Mouse (Mus musculus): ENCODE data around the gene Pkm. TPM values are rescaled to one million over a fixed set of nuclear protein-coding genes. Genes with fewer than 3 reads are reported as not detected.

The Pkm gene
- polyA plus RNA-seq, 1 experiment from 2014 or later, result 647 TPM

- Histone ChIP-seq H3K36me3 (ENCODE audit: insufficient read depth, low read length) (peaks cover 78% of the 10 kb centered on the region), H3K9me3 (replicated peaks; ENCODE audit: low read length) (no peaks in the 10 kb centered on the region), H3K4me2 (ENCODE audit: low read length) (no peak overlapping the region), H3K9ac (ENCODE audit: low read depth, low read length) (no peak overlapping the region), H3K4me3 (replicated peaks; ENCODE audit: low read depth, low read length) (no peak overlapping the region), H3K4me1 (replicated peaks; ENCODE audit: insufficient read depth, low read length) (0 out of 2 replicates have a peak, but pooled peaks cover 2% of the 10 kb centered on the region), H3K27me3 (ENCODE audit: insufficient read depth, low read length) (no peaks in the 10 kb centered on the region), H3K27ac (no peak overlapping the region)
- 79% methylated on average over 4 of the region's 4 CpGs for WGBS
- ATAC-seq (replicated peaks; ENCODE audit: low FRiP score, low read depth) (no peak), DNase-seq (ENCODE audit: low spot score) (peak; percentile 42)
- peak; percentile 55 for TF ChIP-seq CTCF (IDR thresholded peaks at IDR 0.05; ENCODE audit: low read depth)
These were observed 13.0 kb downstream of the Pkm start for GRCm38 (mm10) chr9:59669172-59669571.

GRCm38 (mm10) chr9:59672195-59672894 lies 16.2 kb downstream of the Pkm start:
- no peaks in the 10 kb centered on the region for H3K9me3 ChIP-seq (replicated peaks; ENCODE audit: low read length)
- H3K4me1 ChIP-seq (replicated peaks; ENCODE audit: insufficient read depth, low read length), result no peaks in the 10 kb centered on the region
- peaks cover 83% of the 10 kb centered on the region for H3K36me3 ChIP-seq (ENCODE audit: insufficient read depth, low read length)
- ATAC-seq (replicated peaks; ENCODE audit: low FRiP score, low read depth), result no peak
- no peak overlapping the region for H3K9ac ChIP-seq (ENCODE audit: low read depth, low read length)
- no peak for TF ChIP-seq CTCF (IDR thresholded peaks at IDR 0.05; ENCODE audit: low read depth)
- no peak for DNase-seq (ENCODE audit: low spot score)
- H3K27me3 ChIP-seq (ENCODE audit: insufficient read depth, low read length), result no peaks in the 10 kb centered on the region
- no peak overlapping the region for H3K27ac ChIP-seq
- no peak overlapping the region for H3K4me3 ChIP-seq (replicated peaks; ENCODE audit: low read depth, low read length)
- H3K4me2 ChIP-seq (ENCODE audit: low read length), result no peak overlapping the region
- 90% methylated on average over 12 of the region's 12 CpGs for WGBS

GRCm38 (mm10) chr9:59673427-59673826 lies 17.3 kb downstream of the Pkm start:
- Histone ChIP-seq H3K27ac (no peak overlapping the region), H3K4me3 (replicated peaks; ENCODE audit: low read depth, low read length) (no peak overlapping the region), H3K27me3 (ENCODE audit: insufficient read depth, low read length) (no peaks in the 10 kb centered on the region), H3K36me3 (ENCODE audit: insufficient read depth, low read length) (peaks cover 80% of the 10 kb centered on the region), H3K9me3 (replicated peaks; ENCODE audit: low read length) (no peaks in the 10 kb centered on the region), H3K4me2 (ENCODE audit: low read length) (no peak overlapping the region), H3K9ac (ENCODE audit: low read depth, low read length) (no peak overlapping the region), H3K4me1 (replicated peaks; ENCODE audit: insufficient read depth, low read length) (no peaks in the 10 kb centered on the region)
- 40% methylated on average over 2 of the region's 2 CpGs for WGBS
- no peak for TF ChIP-seq CTCF (IDR thresholded peaks at IDR 0.05; ENCODE audit: low read depth)
- ATAC-seq (replicated peaks; ENCODE audit: low FRiP score, low read depth) (no peak), DNase-seq (ENCODE audit: low spot score) (no peak)

- ATAC-seq (replicated peaks; ENCODE audit: low FRiP score, low read depth), result no peak
- 89% methylated on average over 14 of the region's 14 CpGs for WGBS
- H3K36me3 ChIP-seq (ENCODE audit: insufficient read depth, low read length), result peaks cover 71% of the 10 kb centered on the region
- H3K4me3 ChIP-seq (replicated peaks; ENCODE audit: low read depth, low read length), result no peak overlapping the region
- H3K27me3 ChIP-seq (ENCODE audit: insufficient read depth, low read length), result no peaks in the 10 kb centered on the region
- no peaks in the 10 kb centered on the region for H3K9me3 ChIP-seq (replicated peaks; ENCODE audit: low read length)
- H3K4me1 ChIP-seq (replicated peaks; ENCODE audit: insufficient read depth, low read length), result no peaks in the 10 kb centered on the region; the same call in 1 of the 2 replicates
- TF ChIP-seq CTCF (IDR thresholded peaks at IDR 0.05; ENCODE audit: low read depth), result no peak
- H3K27ac ChIP-seq, result no peak overlapping the region
- no peak overlapping the region for H3K9ac ChIP-seq (ENCODE audit: low read depth, low read length)
- no peak for DNase-seq (ENCODE audit: low spot score)
- H3K4me2 ChIP-seq (ENCODE audit: low read length), result no peak overlapping the region
These were observed 19.4 kb downstream of the Pkm start for GRCm38 (mm10) chr9:59675598-59675997.

GRCm38 (mm10) chr9:59678313-59678712 lies 22.1 kb downstream of the Pkm start:
- 15% methylated on average over 1 of the region's 1 CpGs for WGBS
- TF ChIP-seq CTCF (IDR thresholded peaks at IDR 0.05; ENCODE audit: low read depth), result peak; percentile 85
- H3K9me3 ChIP-seq (replicated peaks; ENCODE audit: low read length), result no peaks in the 10 kb centered on the region
- no peaks in the 10 kb centered on the region; the same call in 1 of the 2 replicates for H3K4me1 ChIP-seq (replicated peaks; ENCODE audit: insufficient read depth, low read length)
- H3K9ac ChIP-seq (ENCODE audit: low read depth, low read length), result no peak overlapping the region
- H3K27me3 ChIP-seq (ENCODE audit: insufficient read depth, low read length), result no peaks in the 10 kb centered on the region
- ATAC-seq (replicated peaks; ENCODE audit: low FRiP score, low read depth), result 0 out of 2 replicates have a peak, but pooled peaks have one; percentile 29
- peak; percentile 84 for DNase-seq (ENCODE audit: low spot score)
- H3K27ac ChIP-seq, result no peak overlapping the region
- peaks cover 45% of the 10 kb centered on the region for H3K36me3 ChIP-seq (ENCODE audit: insufficient read depth, low read length)
- no peak overlapping the region for H3K4me2 ChIP-seq (ENCODE audit: low read length)
- H3K4me3 ChIP-seq (replicated peaks; ENCODE audit: low read depth, low read length), result no peak overlapping the region

GRCm38 (mm10) chr9:59679678-59680533 lies 23.7 kb downstream of the Pkm start, which contains the start of gene Gramd2:
Gene Gramd2, plus strand, starts transcription at chr9:59680144.
- no peaks in the 10 kb centered on the region for H3K27me3 ChIP-seq (ENCODE audit: insufficient read depth, low read length)
- H3K27ac ChIP-seq, result no peak within 1 kb of the TSS
- DNase-seq (ENCODE audit: low spot score), result peak; percentile 88
- 0 out of 2 replicates have a peak within 1 kb of the TSS, but pooled peaks have one; percentile 37 for H3K9ac ChIP-seq (ENCODE audit: low read depth, low read length)
- H3K36me3 ChIP-seq (ENCODE audit: insufficient read depth, low read length), result peaks cover 33% of the 10 kb centered on the region
- peak; percentile 95 for ATAC-seq (replicated peaks; ENCODE audit: low FRiP score, low read depth)
- H3K4me1 ChIP-seq (replicated peaks; ENCODE audit: insufficient read depth, low read length), result no peaks in the 10 kb centered on the region; the same call in 1 of the 2 replicates
- no peaks in the 10 kb centered on the region for H3K9me3 ChIP-seq (replicated peaks; ENCODE audit: low read length)
- peak within 1 kb of the TSS; percentile 91 for H3K4me2 ChIP-seq (ENCODE audit: low read length)
- no peak for TF ChIP-seq CTCF (IDR thresholded peaks at IDR 0.05; ENCODE audit: low read depth)
- H3K4me3 ChIP-seq (replicated peaks; ENCODE audit: low read depth, low read length), result peak within 1 kb of the TSS; percentile 41
- 3% methylated on average over 46 of the region's 47 CpGs for WGBS

All from kidney, postnatal 0 days (tissue).